Mouse (Mus musculus): ENCODE measurements around the gene Zfp36l1.

Zfp36l1 gene

GRCm38 (mm10) chr12:80130558-80131358 is 17.9 kb upstream of the Zfp36l1 start:
- DNase-seq = peak; percentile 55

GRCm38 (mm10) chr12:80129531-80129930 is 16.7 kb upstream of the Zfp36l1 start:
- peak; percentile 71 for DNase-seq

GRCm38 (mm10) chr12:80127191-80127762 is 14.5 kb upstream of the Zfp36l1 start:
- no peak for DNase-seq

GRCm38 (mm10) chr12:80125316-80125715 is 12.5 kb upstream of the Zfp36l1 start:
- DNase-seq = no peak

- DNase-seq = no peak
Observed at GRCm38 (mm10) chr12:80124756-80125155, 11.9 kb upstream of the Zfp36l1 start.

GRCm38 (mm10) chr12:80124211-80124610 is 11.4 kb upstream of the Zfp36l1 start:
- no peak for DNase-seq

- no peak for DNase-seq
Observed at GRCm38 (mm10) chr12:80123227-80123803, 10.5 kb upstream of the Zfp36l1 start.

GRCm38 (mm10) chr12:80121438-80121837 is 8.6 kb upstream of the Zfp36l1 start:
- no peak for DNase-seq

GRCm38 (mm10) chr12:80118588-80118987 is 5.8 kb upstream of the Zfp36l1 start:
- DNase-seq = no peak

- no peak for DNase-seq
Observed at GRCm38 (mm10) chr12:80116206-80117112, 3.6 kb upstream of the Zfp36l1 start.

- DNase-seq = no peak
Observed at GRCm38 (mm10) chr12:80115863-80116194, 3.0 kb upstream of the Zfp36l1 start.

- peak; percentile 91 for DNase-seq
Observed at GRCm38 (mm10) chr12:80115142-80115862, 2.5 kb upstream of the Zfp36l1 start.

GRCm38 (mm10) chr12:80114892-80115141 is 2.0 kb upstream of the Zfp36l1 start:
- no peak for DNase-seq

GRCm38 (mm10) chr12:80114031-80114891 is 1.4 kb upstream of the Zfp36l1 start:
- peak; percentile 81 for DNase-seq

GRCm38 (mm10) chr12:80113586-80114021 is 791 bp upstream of the Zfp36l1 start:
- peak; percentile 70 for DNase-seq

GRCm38 (mm10) chr12:80112071-80112660 is 647 bp downstream of the Zfp36l1 start:
- DNase-seq = peak; percentile 67

GRCm38 (mm10) chr12:80111131-80112070 is 1.4 kb downstream of the Zfp36l1 start:
- peak; percentile 73 for DNase-seq

GRCm38 (mm10) chr12:80110546-80110870 is 2.3 kb downstream of the Zfp36l1 start:
- no peak for DNase-seq

- peak; percentile 33 for DNase-seq
Observed at GRCm38 (mm10) chr12:80109753-80110545, 2.9 kb downstream of the Zfp36l1 start.

Data from thymus, postnatal 14 days (tissue).